Mouse (Mus musculus): ENCODE results near the gene Gna12.

The Gna12 gene

DNA sequence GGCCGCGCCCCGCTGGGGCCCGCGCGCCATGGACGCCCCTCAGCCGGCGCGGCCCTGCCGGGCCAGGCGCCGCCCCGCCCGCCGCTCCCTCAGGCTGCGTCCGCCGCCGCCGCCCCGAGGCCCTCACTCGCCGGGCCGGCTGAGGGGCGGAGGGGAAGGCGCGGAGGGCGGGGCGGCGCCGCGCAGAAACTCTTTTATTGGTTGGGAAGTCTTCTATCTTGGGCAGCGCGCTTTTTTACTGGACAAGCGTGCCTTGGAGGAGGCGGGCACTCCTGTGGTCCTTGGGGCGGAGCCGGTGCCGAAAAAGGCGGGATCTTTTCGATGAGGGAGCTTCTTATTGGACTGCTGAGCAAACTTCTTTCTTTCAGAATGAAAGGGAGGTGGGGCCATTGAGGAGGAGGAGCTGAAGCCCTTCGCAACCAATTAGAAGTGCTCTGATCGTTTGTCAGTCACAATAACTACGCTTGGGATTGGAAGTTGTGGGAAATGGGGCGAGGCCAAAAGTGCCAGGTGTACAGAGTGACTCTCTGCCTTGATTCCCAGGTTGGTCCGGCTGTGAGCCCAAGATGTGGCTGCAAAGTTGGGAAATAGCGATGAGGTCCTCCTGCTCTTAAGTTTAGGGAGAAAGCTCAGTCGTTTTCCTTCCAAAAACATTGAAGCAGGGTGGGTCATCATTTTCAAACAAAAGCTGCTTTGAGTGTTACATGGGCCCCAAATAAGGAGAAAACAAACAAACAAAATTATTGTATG lies at the start of gene Gna12:
Gene Gna12, minus strand, starts transcription at position 118 of the 750 bp plus-strand sequence.
- peak; percentile 98 for DNase-seq (ENCODE audit: low read depth, low spot score)

DNA sequence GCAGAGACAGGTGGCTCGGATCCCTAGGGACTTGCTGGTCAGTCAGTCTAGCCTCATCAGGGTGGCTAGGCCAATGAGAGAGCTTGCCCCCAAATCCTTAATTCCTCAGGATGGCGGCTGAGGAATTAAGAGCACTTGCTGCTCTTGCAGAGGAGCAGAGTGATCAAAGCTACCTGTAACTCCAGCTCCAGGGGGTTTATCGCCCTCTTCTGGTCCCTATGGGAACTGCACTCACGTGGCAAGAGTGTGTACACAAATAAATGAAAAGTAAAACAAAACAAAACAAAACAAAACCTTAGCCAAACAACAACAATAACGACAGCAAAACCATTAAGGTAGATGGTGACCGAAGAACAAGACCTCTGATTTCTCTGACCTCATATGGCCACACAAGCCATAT lies 48.4 kb upstream of the Gna12 start:
- DNase-seq (ENCODE audit: low read depth, low spot score), result no peak

DNA sequence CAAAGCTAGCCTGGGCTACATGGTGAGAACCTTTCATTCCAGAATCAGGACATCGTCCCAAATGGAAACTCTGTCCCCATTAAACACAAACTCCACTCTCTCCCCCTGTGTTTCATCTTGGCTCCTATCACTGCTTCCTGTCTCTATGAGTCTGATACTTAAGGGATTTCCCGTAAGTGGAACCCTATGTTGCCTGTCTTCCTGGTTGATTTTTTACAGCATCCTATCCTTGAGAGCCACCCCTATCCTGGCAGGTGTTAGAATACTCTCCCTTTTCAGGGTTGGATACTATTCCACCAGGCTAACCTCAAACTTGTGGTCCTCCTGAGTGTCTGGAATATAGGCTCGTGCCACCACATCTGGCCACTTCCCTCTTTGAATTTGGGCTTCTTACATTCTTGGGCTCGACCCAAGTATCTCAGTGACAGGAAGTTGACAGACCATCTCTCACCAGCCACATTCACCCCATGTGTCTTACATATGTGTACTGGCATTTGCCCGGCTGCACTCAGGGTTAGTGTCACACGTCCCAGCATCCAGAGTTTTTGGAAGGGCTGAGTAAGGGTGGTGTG lies 43.6 kb upstream of the Gna12 start:
- no peak for DNase-seq (ENCODE audit: low read depth, low spot score)

DNA sequence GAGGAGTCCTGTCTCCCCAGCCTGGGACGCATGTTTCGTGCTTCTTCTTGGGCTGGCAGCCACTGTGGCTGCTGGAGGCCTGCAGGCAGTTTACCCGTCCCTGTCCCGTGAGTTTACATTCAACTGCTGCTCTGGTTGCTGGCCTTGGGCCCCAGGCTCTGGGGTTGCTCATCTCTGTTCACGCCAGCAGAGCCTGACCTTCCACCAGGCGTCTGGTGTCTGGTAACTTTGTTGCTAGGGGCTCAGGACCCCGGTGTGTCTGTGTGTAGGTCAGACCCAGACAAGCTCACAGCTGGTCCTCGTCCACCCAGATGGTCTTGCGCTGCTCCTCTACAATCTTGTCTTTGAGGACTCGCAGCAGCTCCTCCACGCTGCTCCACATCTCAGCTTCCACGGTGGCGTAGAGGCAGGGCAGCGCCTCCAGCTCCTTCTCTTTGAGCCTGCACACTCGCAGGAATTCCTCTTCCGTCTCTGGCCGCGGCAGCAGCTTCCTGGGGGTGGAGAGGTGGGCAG lies 42.9 kb upstream of the Gna12 start:
- DNase-seq (ENCODE audit: low read depth, low spot score), result no peak

DNA sequence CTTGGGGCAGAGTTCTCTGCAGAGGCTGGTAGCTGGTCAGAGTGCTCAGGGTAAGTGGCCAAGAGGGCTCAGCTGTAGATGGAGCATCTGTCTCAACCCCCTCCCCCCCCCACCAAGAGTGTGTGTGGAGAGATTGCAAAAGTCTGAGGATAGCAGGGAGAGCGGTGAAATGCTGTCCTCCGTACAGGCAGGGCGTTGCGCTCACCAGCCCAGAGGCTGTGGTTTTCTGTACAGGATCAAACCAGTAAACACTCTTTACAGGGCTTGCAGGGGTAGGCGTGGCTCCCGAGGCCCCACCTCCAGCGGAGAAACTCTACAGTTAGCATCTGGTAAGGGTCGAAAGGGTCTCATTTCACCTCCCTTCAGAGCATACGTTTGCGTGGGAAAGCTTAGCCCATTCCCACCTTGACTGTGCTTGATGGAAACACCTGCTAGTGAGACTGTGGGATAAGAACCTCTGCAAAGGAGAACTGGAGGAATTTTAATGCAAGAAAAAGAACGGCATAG lies 42.4 kb upstream of the Gna12 start:
- no peak for DNase-seq (ENCODE audit: low read depth, low spot score)

DNA sequence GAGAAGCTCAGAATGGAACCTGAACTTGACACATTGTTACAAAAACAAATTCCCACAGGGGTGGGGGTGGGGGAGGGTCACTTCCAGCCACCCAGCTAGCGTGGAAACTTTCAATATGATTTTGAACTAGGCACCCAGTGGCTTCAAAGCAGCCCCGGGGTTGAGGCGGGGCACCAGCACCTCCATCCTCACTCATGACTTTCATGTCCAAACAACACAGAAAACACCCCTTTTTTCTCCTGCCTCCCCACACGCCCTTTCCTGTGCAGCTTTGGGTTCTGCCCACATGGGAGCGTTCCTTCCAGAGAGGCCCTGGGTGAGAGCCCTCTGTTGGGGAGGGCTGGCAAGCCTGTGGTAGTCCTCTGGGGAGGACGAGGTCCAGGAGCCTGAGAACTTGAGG lies 41.0 kb upstream of the Gna12 start:
- no peak for DNase-seq (ENCODE audit: low read depth, low spot score)

DNA sequence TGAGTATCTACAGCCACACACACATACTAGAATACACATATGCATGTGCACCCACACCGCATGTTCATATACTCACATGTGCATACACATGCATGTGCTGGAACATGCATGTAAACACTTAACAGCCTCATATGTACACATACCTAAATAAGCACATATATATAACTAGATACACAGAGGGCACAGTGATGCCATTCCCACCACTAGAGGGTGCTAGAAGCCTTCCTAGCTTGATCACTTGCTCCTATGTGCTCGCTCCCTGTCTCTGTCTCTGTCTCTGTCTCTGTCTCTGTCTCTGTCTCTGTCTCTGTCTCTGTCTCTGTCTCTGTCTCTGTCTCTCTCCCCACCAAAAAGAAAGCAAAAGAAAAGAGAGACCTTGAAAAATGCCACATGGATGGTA lies 38.8 kb upstream of the Gna12 start:
- peak; percentile 38 for DNase-seq (ENCODE audit: low read depth, low spot score)

DNA sequence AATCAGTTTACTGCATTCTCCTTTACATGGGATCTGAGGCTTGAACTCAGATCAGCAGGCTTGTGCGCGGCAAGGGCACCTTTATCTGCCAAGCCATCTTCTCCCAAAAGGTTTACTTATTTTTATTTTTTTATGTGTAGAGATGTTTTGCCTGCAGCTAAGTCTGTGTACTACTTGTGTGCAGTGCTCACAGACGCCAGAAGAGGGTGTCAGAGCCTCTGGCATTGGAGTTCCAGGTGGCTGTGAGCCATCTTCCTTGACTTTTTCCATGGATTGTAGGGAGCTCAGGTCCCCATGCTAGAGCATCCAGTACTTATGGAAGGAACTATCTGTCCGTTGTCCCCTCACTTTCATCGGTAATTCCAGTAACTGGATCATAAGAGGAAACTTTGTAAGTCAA lies 29.5 kb upstream of the Gna12 start:
- DNase-seq (ENCODE audit: low read depth, low spot score), result no peak

DNA sequence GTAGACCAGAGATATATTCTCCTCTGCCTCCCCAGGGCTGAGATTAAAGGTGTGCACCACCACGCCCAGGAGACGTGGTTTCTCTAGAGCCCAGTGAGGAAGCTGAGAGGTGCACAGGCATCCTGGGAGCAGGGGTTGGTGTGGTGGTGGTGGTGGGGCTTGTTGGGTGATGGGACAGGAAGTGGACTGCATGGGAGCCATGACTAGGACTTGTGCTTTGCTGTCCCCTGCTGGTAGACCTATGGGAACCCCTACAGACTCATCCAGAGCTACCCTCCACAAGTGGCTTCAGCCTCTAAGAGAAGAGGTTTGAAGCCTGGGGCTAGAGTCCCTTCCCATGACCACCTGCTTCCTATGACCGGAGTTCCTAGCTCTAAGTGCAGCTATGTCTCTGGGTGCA lies 28.1 kb upstream of the Gna12 start:
- no peak for DNase-seq (ENCODE audit: low read depth, low spot score)

DNA sequence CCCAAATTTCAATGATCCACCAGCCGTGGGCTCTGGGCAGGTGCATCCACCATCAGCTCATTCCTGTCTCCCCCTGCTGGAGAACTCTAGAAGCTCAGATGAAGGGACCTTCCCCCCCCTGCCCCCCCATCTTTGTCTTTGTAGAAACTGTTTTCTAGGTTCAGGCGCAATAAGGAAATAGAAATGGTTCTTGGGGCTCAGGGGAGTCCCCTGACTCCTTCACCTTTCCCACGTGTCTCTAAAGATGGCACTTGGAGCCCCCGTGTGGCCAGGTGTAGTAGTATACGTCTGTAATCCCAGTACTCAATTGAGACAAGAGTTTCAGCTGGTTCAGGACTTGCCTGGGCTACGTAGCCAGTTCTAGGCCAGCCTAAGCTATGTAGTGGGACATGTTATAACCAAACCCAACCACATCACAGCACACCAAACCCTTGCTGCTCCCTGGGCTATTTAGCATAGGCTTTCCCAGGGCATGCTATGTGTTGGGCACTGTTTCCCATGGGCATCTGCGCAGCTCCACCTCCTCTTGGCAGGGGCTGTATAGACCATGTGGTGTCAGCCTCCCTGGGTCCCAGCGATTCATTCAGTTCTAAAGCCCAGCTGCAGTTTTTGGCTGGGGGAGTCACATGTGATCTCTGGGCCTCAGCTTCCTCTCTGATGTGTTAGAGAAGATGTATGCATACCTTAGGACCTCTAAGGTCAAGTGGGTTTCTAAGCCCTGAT lies 27.4 kb upstream of the Gna12 start:
- DNase-seq (ENCODE audit: low read depth, low spot score), result no peak

DNA sequence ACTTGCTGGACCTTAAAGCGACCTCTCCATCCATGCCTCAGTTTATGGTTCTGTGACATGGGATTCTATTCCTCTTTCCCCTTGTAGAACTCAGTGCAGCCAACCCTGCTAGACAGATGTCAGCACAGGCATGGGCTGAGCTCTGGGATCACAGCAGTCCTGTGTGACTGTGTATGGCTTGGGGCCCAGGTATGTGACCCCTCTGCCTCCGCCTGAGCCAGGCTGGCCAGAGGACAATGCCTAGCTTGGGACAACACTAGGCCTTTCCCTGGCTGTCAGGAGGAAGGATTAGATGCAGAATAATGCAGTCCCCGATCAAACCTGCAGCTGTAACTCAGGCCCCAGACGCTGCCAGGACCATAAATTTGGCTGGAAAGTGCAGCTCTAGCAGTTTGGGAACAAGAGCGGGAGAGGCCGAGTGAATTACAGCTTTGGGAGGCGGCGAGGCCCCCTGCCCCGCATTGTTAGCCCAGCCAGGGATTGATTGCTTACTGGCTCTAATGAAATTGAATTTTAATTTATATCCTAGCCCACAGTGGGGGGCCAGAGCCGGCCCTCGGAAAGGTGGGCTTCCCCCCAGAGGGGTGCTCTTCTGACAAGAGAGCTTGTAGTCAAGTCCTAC lies 25.8 kb upstream of the Gna12 start:
- no peak for DNase-seq (ENCODE audit: low read depth, low spot score)

DNA sequence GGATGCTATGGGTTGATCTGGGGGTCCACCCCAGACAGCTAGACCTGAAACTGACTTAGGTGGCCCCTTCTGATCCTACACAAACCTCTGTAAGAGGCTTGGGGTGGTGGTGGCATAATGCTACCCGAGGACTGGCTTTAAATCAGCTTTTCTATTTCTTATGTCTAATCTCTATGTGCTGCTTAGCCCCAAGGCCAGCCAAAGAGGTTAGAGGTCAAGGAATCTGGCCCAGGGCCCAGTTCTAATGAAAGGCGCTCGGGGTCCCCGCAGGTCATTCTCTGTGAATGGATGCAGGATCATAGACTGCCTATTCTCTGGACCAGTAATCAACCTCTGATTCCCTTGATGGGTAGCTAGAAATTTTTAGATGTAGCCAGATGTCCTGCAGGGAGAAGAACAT lies 24.5 kb upstream of the Gna12 start:
- no peak for DNase-seq (ENCODE audit: low read depth, low spot score)

DNA sequence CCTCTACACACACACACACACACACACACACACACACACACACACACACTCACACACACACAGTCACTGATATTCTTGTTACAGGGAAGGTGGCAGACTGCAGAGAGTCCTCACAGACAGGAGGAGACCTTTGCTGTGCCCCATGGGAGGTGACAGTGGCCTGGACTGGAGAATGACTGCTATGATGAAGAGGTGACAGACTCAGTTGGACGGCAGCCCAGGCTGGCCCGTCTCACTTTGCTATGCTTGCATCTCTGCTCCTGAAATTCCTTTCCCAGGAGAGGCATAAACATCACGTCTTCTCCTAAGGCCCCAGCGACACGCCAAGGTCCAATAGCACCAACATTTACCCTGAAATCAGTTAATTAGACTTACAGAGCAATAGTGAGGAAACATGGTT lies 23.5 kb upstream of the Gna12 start:
- DNase-seq (ENCODE audit: low read depth, low spot score), result peak; percentile 28

DNA sequence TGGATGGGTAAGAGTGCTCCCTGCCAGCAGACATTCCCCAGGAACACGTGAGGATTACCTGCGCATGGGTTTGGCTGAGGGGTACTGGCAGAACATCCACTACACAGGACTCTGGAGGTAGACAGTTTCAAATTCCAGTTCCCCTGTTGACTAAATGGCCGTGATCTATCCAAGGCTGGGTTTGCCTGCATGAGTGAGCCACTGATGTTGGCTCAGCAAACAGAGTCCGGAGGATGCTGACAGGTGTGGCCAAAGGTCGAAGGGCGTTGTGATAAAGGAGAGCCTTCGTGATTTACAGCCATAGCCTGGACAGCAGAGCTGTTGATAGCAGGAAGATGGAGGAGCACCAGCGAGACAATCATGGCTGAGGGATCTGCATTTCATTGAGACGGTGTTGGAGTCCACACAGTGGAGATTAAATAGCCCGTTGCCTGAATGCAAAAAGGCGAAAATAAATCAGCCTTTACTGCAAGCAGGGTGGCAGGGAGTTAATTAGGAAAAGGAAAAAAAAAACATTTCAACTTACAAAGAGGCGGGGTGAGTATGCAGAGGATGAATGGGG lies 22.3 kb upstream of the Gna12 start:
- no peak for DNase-seq (ENCODE audit: low read depth, low spot score)

DNA sequence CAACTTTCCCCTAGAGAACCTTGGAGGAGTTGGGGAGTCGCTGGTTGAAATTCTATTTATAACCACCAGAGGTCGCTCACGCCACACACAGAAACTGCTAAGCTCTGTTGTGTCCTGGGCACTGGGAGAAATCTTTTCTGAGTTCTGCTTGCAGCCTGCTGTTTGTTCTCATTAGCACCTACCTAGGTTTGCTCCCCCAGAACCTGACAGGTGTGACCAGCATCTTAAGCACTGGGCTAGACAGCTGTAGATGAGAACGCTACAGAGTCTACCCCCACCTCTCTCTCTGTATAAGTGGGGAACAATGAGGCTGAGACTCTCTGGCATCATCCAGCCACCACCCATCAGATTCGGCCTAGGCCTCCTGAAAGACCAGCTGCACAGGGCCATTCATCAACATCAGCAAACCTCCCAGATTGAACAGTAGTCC lies 17.1 kb upstream of the Gna12 start:
- peak; percentile 52 for DNase-seq (ENCODE audit: low read depth, low spot score)

DNA sequence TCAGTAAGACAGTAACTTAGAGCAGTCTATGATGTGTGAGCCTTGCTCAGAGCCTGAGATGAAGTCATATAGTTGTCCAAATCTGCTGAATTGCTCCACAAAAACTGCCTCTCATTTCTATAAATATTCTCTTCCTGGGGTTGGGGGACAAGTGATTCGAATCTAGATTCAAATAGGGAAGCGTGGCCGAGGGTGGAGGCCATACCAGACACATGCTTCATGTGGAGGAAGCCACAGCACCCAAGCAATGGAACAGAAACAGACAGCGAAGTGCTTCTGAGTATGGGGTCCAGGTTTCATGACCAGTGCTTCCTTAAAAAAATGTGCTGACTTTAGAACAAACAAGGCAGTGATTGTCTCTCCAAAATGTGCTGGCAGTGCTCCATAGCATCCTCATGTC lies 11.7 kb upstream of the Gna12 start:
- DNase-seq (ENCODE audit: low read depth, low spot score), result no peak

DNA sequence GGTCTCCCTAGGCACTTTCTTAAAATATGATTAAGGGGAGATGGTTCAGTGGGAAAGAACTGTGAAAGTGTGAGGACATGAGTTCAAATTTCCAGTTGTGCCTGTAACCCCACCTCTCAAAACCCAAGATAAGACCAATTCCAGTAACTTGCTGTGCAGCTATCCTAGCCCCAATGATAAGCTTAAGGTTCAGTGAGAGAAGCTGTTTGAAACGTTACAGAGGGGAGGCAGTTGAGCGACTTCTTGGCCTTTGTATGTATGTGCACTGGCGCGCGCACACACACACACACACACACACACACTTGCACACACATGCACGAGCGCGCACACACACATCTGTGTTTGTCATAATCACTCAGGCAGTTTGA lies 817 bp upstream of the Gna12 start:
- no peak for DNase-seq (ENCODE audit: low read depth, low spot score)

DNA sequence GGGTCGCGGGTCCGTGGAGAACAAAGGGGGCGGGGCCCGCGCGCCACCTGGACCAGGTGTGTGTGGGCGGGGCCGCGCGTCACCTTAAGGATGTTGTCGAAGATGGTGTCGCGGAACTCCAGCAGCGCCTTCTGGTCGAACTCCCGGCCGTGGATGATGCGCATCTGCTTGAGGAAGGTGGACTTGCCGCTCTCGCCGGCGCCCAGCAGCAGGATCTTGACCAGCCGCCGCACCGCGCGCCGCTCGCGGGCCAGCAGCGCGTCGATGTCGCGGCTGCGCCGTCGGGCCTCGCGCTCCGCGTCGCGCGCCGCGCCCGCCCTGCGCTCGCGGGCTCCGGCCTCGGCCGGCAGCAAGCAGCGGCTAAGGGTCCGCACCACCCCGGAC lies 328 bp downstream of the Gna12 start:
- DNase-seq (ENCODE audit: low read depth, low spot score), result no peak

DNA sequence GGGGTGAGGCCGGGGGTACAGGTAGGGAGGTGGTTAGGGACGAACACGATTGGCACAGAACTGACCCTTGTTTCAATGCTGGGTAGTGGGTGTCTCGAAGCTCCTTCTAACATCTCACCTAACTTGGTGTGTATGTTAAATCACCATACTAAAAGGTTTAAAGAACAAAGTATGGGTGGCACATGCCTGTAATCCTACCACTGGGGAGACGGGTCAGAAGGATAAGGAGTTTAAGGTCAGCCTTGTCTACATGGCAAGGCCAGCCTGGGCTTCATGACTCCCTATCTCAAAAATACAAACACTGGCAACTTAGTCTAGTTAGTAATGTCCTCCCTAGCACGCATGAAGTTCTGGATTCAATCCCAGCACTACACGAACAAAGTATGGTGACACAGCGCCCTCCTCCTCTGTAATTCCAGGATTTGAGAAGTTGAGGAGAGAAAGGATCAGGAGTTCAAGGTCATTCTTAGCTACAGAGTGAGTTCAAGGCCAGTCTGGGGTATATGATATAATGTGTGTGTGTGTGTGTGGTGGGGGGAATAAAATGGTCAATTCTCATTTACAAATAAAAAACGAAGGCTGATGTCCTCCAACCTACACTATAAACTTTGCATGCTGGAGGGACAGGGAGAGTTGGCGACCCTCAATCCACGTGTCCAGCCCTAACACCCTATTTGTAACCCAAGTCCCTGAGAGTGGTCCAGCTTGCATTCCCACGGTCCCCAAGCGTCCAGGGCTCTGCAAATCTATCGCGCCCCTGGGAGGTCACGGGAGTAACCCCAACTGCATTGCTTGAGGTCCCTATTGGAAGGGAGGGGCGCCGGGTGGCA lies 935 bp downstream of the Gna12 start:
- no peak for DNase-seq (ENCODE audit: low read depth, low spot score)

DNA sequence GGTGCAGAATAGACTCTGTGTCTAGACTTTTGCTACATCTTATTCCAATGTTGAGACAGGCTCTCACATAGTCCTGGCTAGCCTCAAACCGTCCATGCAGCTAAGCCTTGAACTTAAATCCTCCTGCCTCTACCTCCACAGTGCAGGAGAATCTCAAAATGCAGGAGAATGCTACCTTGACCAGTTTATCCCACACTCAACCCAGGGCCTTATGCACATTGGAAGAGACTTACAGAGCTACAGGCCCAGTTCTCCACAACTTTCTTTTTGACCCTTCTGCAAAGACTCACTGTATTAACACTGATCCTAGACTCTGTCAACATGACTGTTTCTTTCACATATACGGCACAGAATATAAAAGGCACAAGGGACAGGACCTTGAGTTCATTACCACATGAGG lies 1.9 kb downstream of the Gna12 start:
- no peak for DNase-seq (ENCODE audit: low read depth, low spot score)

DNA sequence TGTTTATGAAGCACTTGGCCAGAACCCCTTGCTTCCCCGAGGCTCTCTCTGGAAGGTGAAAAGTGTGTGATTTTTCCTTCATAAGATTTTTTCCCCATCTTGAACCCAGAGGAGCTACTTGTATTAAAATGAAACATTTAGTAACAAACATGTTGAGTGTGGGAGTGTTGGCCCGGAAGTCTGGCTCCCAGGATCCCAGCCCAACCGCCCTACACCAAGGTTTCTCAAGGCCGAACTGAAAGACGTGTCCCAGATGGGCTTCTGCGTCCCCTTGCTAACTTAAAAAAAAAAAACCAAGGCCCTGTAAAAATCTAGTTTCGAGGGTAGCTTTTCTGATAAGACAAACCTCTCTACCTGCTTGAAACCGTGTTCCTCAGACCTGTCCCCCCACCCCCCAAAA lies 2.3 kb downstream of the Gna12 start:
- no peak for DNase-seq (ENCODE audit: low read depth, low spot score)

Data from skeletal muscle tissue, adult 2 months (tissue).